Mouse (Mus musculus) embryonic facial prominence, embryonic 14.5 days (tissue): ENCODE results near the gene Rragd. TPM values are rescaled to one million over a fixed set of nuclear protein-coding genes. Genes with fewer than 3 reads are reported as not detected.

Source experiments
- polyA plus RNA-seq: library from polyadenylated mRNA; unstranded; fragments of >200 nt; fragmentation: Nextera tagmentation; extraction: Ambion mirVana; gene quantifications from 2 replicates; pipeline ENCODE4 v1.2.1, GENCODE M21; 2014

The Rragd gene
- polyA plus RNA-seq, 1 experiment from 2014 or later = 21.8 TPM

Other genes starting within 250 kb of the Rragd start
- gene Lyrm2, start 182.8 kb upstream of the Rragd start, polyA plus RNA-seq = 99.4 and 102 TPM in 2 replicates
- 11.0 and 11.2 TPM in 2 replicates for gene Ankrd6, start 32.2 kb upstream of the Rragd start, polyA plus RNA-seq
- 45.1 and 54.7 TPM in 2 replicates for gene Ube2j1, start 48.4 kb downstream of the Rragd start, polyA plus RNA-seq
- 0.18 and 0.67 TPM in 2 replicates for gene Gabrr2, start 80.0 kb downstream of the Rragd start, polyA plus RNA-seq
- 0.12 TPM in 1 of 2 replicates, not detected in the other for gene Gabrr1, start 149.5 kb downstream of the Rragd start, polyA plus RNA-seq
- 1.2 and 1.6 TPM in 2 replicates for gene Pm20d2, start 206.7 kb downstream of the Rragd start, polyA plus RNA-seq
- gene Srsf12, start 226.0 kb downstream of the Rragd start, polyA plus RNA-seq = 12.5 and 14.4 TPM in 2 replicates